Mouse (Mus musculus) embryonic fibroblast, embryonic 13.5 days (primary cell): ENCODE data around the gene Nup62. TPM values are rescaled to one million over a fixed set of nuclear protein-coding genes. Genes with fewer than 3 reads are reported as not detected.

Experiments
- H3K27ac ChIP-seq: 2 replicates; pipeline ENCODE4 v1.5.1; 2012; ENCODE audit warnings: low read length, control low read depth, inconsistent platforms; ENCODE audit not compliant: insufficient read depth
- H3K4me1 ChIP-seq: 2 replicates; pipeline ENCODE4 v1.6.1; 2011; ENCODE audit warnings: low read length; ENCODE audit not compliant: control insufficient read depth, insufficient read depth
- H3K4me3 ChIP-seq: 2 replicates; pipeline ENCODE4 v1.5.1; 2011; ENCODE audit warnings: mild to moderate bottlenecking, control low read depth, low read length; ENCODE audit not compliant: insufficient read depth
- CTCF ChIP-seq: IDR thresholded peaks from 2 replicates; pipeline ENCODE4 v1.5.1; 2011; ENCODE audit warnings: mild to moderate bottlenecking, control low read depth, low read length, moderate library complexity, borderline replicate concordance; ENCODE audit not compliant: insufficient read depth
- POLR2A ChIP-seq: IDR thresholded peaks from 2 replicates; pipeline ENCODE4 v1.6.1; 2011; ENCODE audit warnings: low read depth, mild to moderate bottlenecking, control low read depth, low read length, moderate library complexity
- polyA plus RNA-seq: library from polyadenylated mRNA; stranded (reverse); fragments of >200 nt; gene quantifications from 2 replicates; pipeline ENCODE4 v1.2.4, GENCODE M21; 2011; ENCODE audit warnings: low read depth; ENCODE audit not compliant: missing spikeins, insufficient read length

Gene Nup62
- polyA plus RNA-seq, 1 experiment, result 41.2 TPM

GRCm38 (mm10) chr7:44852259-44853027 is 36.6 kb downstream of the Nup62 start:
- no peak overlapping the region for H3K4me3 ChIP-seq

DNA sequence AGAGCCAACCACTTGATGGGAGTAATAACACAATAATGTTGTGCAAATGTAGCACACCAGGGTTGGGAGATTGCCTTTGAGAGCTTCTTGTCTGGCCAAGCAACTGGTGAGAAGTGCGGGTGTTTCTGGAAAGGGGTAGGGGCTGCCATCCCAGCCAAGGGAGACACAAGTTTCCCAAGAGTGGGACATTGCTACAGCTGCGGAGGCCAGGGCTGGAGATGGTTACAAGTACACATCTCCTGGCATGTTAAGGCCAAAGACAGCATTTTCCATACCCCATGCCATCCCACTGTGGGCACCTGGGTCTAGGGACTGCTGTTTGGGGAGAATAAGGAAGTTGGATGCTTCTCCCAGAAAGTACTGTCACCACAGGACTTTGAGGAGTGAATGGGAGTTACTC is 37.2 kb downstream of the Nup62 start:
- no peak overlapping the region for H3K27ac ChIP-seq
- H3K4me1 ChIP-seq, result peaks cover 13% of the 10 kb centered on the region
- H3K4me3 ChIP-seq, result no peak overlapping the region
- TF ChIP-seq CTCF (no peak), POLR2A (no peak)

More at GRCm38 (mm10) chr7:44852259-44853027, 36.6 kb downstream of the Nup62 start:
- no peak for TF ChIP-seq CTCF
- H3K27ac ChIP-seq, result no peak overlapping the region
- peaks cover 16% of the 10 kb centered on the region for H3K4me1 ChIP-seq

- Histone ChIP-seq H3K27ac (peak overlapping the region; percentile 85), H3K4me1 (peaks cover 13% of the 10 kb centered on the region), H3K4me3 (peak overlapping the region; percentile 30)
- TF ChIP-seq CTCF (no peak), POLR2A (no peak; the same call in 1 of the 2 replicates)
Measured at GRCm38 (mm10) chr7:44853596-44854355, 37.9 kb downstream of the Nup62 start.

DNA sequence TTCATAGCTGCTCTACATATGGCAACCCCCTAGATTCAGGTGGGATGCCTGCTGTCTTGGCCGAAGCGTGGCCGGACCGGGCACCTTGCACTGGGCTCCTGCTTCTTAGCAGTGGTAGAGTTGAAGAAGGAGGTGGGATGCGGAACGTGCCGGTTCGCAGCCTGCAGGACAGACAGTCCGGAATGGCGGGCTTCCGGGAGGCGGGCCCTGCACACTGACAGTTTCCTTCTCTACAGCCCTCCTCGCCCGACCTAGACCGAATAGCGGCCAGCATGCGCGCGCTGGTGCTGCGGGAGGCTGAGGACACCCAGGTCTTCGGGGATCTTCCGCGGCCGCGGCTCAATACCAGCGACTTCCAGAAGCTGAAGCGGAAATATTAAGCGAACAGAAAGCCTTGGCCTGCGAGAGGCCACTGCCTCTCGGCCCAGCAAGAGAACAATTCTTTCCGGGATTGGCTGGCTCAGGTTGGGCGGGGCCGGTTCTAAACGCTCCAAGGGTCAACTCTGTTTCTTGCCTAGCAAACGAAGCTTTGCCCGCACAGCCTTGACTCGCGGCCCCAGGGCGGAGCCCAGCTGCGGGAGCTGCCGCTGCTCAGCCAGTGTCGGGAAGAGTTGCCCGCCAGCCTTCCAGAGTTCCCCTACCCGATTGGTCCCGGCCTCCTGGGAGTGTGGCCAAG is 38.6 kb downstream of the Nup62 start:
- Histone ChIP-seq H3K4me1 (peaks cover 13% of the 10 kb centered on the region), H3K27ac (peak overlapping the region; percentile 85), H3K4me3 (peak overlapping the region; percentile 30)
- TF ChIP-seq CTCF, result no peak
- TF ChIP-seq POLR2A, result peak; percentile 54

GRCm38 (mm10) chr7:44855036-44855435 is 39.1 kb downstream of the Nup62 start:
- no peak overlapping the region for H3K4me3 ChIP-seq
- TF ChIP-seq POLR2A, result no peak
- TF ChIP-seq CTCF, result no peak
- H3K4me1 ChIP-seq, result peaks cover 13% of the 10 kb centered on the region
- H3K27ac ChIP-seq, result 0 out of 2 replicates have a peak overlapping the region, but pooled peaks have one; percentile 85

GRCm38 (mm10) chr7:44856265-44856916 is 40.5 kb downstream of the Nup62 start:
- no peak for TF ChIP-seq POLR2A
- TF ChIP-seq CTCF, result no peak
- peak overlapping the region; percentile 58 for H3K27ac ChIP-seq
- peaks cover 9% of the 10 kb centered on the region for H3K4me1 ChIP-seq
- peak overlapping the region; percentile 95 for H3K4me3 ChIP-seq

DNA sequence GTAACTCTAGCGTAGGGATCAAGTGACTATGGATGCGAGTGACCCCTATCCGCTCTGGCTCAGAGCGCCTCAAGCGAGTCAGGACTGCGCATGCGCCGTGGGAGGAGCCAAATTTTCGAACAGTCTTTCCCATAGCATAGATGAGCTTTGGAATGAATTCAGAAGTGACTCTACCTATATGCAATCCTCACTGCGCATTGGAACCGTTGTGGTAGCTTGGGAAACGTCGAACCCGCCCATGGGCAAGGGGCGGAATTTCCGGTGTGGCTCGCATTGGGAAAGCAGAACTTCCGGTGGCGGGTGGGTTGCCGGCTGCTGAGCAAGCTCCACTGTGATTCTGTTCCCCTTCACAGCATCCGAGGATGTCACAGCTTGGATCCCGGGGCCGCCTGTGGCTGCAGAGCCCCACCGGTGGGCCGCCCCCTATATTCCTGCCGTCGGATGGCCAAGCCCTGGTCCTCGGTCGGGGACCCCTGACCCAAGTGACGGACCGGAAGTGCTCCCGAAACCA is 41.2 kb downstream of the Nup62 start, which contains the start of gene Pnkp:
Gene Pnkp (plus strand): TSS at position 98 of the 511 bp plus-strand sequence.
- Histone ChIP-seq H3K4me1 (peaks cover 4% of the 10 kb centered on the region; the same call in 1 of the 2 replicates), H3K4me3 (peak within 1 kb of the TSS; percentile 95), H3K27ac (peak within 1 kb of the TSS; percentile 88)
- TF ChIP-seq POLR2A, result peak; percentile 67
- no peak for TF ChIP-seq CTCF

DNA sequence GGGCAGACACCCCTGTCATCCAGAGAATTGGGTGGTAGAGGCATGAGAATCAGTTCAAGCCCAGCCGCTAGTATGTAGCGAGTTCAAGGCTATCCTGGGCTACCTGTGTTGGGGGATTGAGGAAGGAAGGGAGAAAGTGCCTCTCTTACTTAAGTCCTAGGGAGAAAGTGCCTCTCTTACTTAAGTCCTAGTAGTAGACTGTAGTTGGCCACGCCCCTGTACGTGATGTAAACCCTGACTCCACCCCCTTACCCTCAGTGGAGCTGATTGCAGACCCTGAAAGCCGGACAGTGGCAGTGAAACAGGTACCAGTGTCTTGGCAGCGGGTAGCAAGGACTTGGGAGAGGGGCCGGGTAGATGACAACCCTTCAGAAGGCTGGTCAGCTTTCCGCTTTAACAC is 42.0 kb downstream of the Nup62 start:
- H3K27ac ChIP-seq, result no peak overlapping the region
- H3K4me3 ChIP-seq, result peak overlapping the region; percentile 95
- peaks cover 4% of the 10 kb centered on the region; the same call in 1 of the 2 replicates for H3K4me1 ChIP-seq
- peak; percentile 78 for TF ChIP-seq POLR2A
- TF ChIP-seq CTCF, result no peak

DNA sequence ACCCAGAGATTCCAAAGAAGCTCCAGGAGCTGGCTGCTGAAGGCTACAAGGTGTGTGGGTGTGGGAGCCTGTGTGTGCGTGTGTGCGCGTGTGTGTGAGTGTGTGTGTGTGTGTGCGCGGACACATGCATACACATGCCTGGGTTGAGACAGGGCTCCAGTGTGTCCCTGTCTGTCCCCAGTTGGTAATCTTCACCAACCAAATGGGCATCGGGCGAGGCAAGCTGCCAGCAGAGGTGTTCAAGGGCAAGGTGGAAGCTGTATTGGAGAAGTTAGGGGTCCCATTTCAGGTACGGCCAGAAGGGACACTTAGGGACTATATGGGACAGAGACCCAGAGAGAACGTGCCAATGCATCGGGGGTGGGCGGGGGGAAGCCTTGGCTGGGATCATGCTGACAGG is 44.0 kb downstream of the Nup62 start:
- Histone ChIP-seq H3K4me3 (no peak overlapping the region), H3K4me1 (no peaks in the 10 kb centered on the region), H3K27ac (no peak overlapping the region)
- no peak for TF ChIP-seq CTCF
